Mouse (Mus musculus) T-helper 17 cell (primary cell): Measurements from ENCODE around the gene Dmwd.

ENCODE experiments used
- in situ Hi-C, 2 experiments: fragments of 300-600 bp; cut with MboI, MseI; formaldehyde crosslinking; loops; 1 replicate in 1 of 2; 2 replicates in 1 of 2; pipeline ENCODE4 v1.15.1; 2025; ENCODE audit warnings: high pct_unique_total_duplicates in 2 of 2

Dmwd gene

GRCm38 (mm10) chr7:19094826-19095750, 19.1 kb downstream of the Dmwd start:
- in situ Hi-C loops: no loop called here

GRCm38 (mm10) chr7:19095751-19096110, 19.7 kb downstream of the Dmwd start:
- in situ Hi-C loops: no loop called here

GRCm38 (mm10) chr7:19096421-19096976, 20.5 kb downstream of the Dmwd start:
- in situ Hi-C loops: no loop called here

GRCm38 (mm10) chr7:19097217-19097616, 21.2 kb downstream of the Dmwd start:
- in situ Hi-C loops: no loop called here

- in situ Hi-C loops: no loop called here
Measured at GRCm38 (mm10) chr7:19097863-19098262, 21.8 kb downstream of the Dmwd start.

- in situ Hi-C loops: no loop called here
Measured at GRCm38 (mm10) chr7:19098811-19099210, 22.8 kb downstream of the Dmwd start.

- in situ Hi-C loops: no loop called here
Measured at GRCm38 (mm10) chr7:19100290-19100689, 24.3 kb downstream of the Dmwd start.

GRCm38 (mm10) chr7:19103741-19104140, 27.7 kb downstream of the Dmwd start:
- in situ Hi-C loops: no loop called here

- in situ Hi-C loops: no loop called here
Measured at GRCm38 (mm10) chr7:19104486-19104885, 28.5 kb downstream of the Dmwd start.

GRCm38 (mm10) chr7:19107436-19107835, 31.4 kb downstream of the Dmwd start:
- in situ Hi-C loops: no loop called here

- in situ Hi-C loops: no loop called here
Measured at GRCm38 (mm10) chr7:19109565-19109964, 33.5 kb downstream of the Dmwd start.

- in situ Hi-C loops: no loop called here
Measured at GRCm38 (mm10) chr7:19118028-19118771, 42.2 kb downstream of the Dmwd start, which contains the start of gene Gm4969. TSS of gene Gm4969 (minus strand) at chr7:19118368.

- in situ Hi-C loops: no loop called here
Measured at GRCm38 (mm10) chr7:19119083-19119482, 43.1 kb downstream of the Dmwd start.

GRCm38 (mm10) chr7:19119631-19120429, 43.8 kb downstream of the Dmwd start, which contains the start of gene Fbxo46:
TSS of gene Fbxo46 (plus strand) at chr7:19119859.
- in situ Hi-C loops: no loop called here

GRCm38 (mm10) chr7:19121686-19122085, 45.7 kb downstream of the Dmwd start:
- in situ Hi-C loops: no loop called here

- in situ Hi-C loops: no loop called here
Measured at GRCm38 (mm10) chr7:19124713-19125112, 48.7 kb downstream of the Dmwd start.

GRCm38 (mm10) chr7:19127744-19128143, 51.7 kb downstream of the Dmwd start:
- in situ Hi-C loops: no loop called here

- in situ Hi-C loops: no loop called here
Measured at GRCm38 (mm10) chr7:19129396-19129795, 53.4 kb downstream of the Dmwd start.

GRCm38 (mm10) chr7:19130657-19131056, 54.6 kb downstream of the Dmwd start:
- in situ Hi-C loops: no loop called here

GRCm38 (mm10) chr7:19131324-19131848, 55.4 kb downstream of the Dmwd start:
- in situ Hi-C loops: no loop called here
